Comparison of ENCODE assay signal across 8 mouse cellular contexts in the genomic region with DNA sequence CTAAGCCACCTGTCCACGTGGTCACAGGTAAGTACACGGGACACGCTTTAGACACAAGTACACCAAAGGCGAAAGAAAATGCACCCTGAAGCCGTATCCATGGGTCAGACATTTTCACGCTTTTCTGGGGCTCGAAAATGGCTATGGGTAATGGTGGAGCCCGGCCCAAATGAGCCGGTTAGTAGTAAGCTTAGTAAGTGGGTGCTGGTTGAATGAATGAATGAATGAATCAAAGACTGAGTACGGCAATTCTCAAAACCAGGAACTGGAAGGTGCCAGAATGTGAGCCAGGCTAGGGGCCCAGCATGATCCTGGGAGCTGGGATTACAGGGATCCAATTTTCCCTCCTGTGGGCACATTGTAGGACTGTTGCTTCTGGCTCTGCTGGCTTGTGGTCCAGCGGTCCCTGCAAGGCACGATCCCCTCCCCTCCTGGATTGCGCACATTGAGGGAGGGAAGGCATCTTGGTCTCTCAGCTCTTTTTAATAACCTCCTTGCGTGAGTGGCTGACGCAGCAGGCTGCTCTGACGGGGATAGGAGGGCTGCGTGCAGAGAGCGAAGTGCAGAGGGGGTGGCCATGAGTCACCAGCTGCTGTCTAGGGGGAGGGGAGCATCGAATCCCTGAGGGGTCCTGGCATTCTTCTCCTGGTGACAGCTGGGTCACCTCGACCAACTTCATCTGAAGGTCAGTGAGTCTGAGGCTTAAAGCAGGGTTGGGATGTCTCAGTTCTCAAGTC. TPM values are rescaled to one million over a fixed set of nuclear protein-coding genes. Genes with fewer than 3 reads are reported as not detected.
DNase-seq lines count a peak whose midpoint lies in the region; ATAC-seq lines count a peak whose summit lies in the region.

A gene (plus strand): TSS at position 594 of the 737 bp plus-strand sequence.

- peak within 1 kb of the TSS; percentile 84 for H3K4me3 ChIP-seq in limb, embryonic 13.5 days
- H3K4me3 ChIP-seq in neural tube, embryonic 12.5 days, result peak within 1 kb of the TSS; percentile 36

- no peaks in the 10 kb centered on the region for H3K27me3 ChIP-seq in limb, embryonic 13.5 days
- H3K27me3 ChIP-seq in neural tube, embryonic 12.5 days (replicated peaks), result 0 out of 2 replicates have a peak, but pooled peaks cover 7% of the 10 kb centered on the region

- no peak for ATAC-seq in limb, embryonic 13.5 days (ENCODE audit: low FRiP score, low read depth)
- ATAC-seq in neural tube, embryonic 12.5 days (ENCODE audit: low FRiP score, low read depth), result 0 out of 2 replicates have a peak, but pooled peaks have one; percentile 3

- H3K27ac ChIP-seq in limb, embryonic 13.5 days, result peak within 1 kb of the TSS; percentile 79; the same call in 1 of the 2 replicates
- peak within 1 kb of the TSS; percentile 67 for H3K27ac ChIP-seq in neural tube, embryonic 12.5 days

- H3K4me1 ChIP-seq in limb, embryonic 13.5 days, result peaks cover 73% of the 10 kb centered on the region
- H3K4me1 ChIP-seq in neural tube, embryonic 12.5 days, result peaks cover 60% of the 10 kb centered on the region

- H3K9me3 ChIP-seq in limb, embryonic 13.5 days, result no peaks in the 10 kb centered on the region
- no peaks in the 10 kb centered on the region for H3K9me3 ChIP-seq in neural tube, embryonic 12.5 days

- peak within 1 kb of the TSS; percentile 63 for H3K9ac ChIP-seq in limb, embryonic 13.5 days
- peak within 1 kb of the TSS; percentile 64 for H3K9ac ChIP-seq in neural tube, embryonic 12.5 days

- WGBS in limb, embryonic 13.5 days, result 16% methylated on average over 20 of the region's 20 CpGs
- WGBS in neural tube, embryonic 12.5 days, result 16% methylated on average over 20 of the region's 20 CpGs

- H3K4me2 ChIP-seq in limb, embryonic 13.5 days (replicated peaks), result peak within 1 kb of the TSS; percentile 92
- peak within 1 kb of the TSS; percentile 80 for H3K4me2 ChIP-seq in neural tube, embryonic 12.5 days (replicated peaks)

- peaks cover 13% of the 10 kb centered on the region for H3K36me3 ChIP-seq in limb, embryonic 13.5 days
- peaks cover 15% of the 10 kb centered on the region for H3K36me3 ChIP-seq in neural tube, embryonic 12.5 days

- DNase-seq in urinary bladder, adult 2 months (ENCODE audit: low spot score), result no peak
- DNase-seq in urinary bladder, postnatal 10 days (ENCODE audit: low spot score), result no peak
- DNase-seq in embryo, embryonic 10.5 days (ENCODE audit: low spot score), result peak; percentile 61
- peak; percentile 97 for DNase-seq in heart, adult 11 months
- DNase-seq in kidney, adult 11 months, result peak; percentile 63
- no peak for DNase-seq in urinary bladder, postnatal 25 days (ENCODE audit: low spot score)

RNA-seq across cellular contexts. Expression of the gene that starts here (rescaled TPM):
- polyA plus RNA-seq in urinary bladder, adult 2 months (2012; rRNA removed), result 249 and 276 TPM in 2 replicates
- polyA plus RNA-seq in limb, embryonic 13.5 days (2015; fragmentation: Nextera tagmentation; extraction: Ambion mirVana), result 149 and 194 TPM in 2 replicates
- polyA plus RNA-seq in neural tube, embryonic 12.5 days (2016; fragmentation: Nextera tagmentation; extraction: Ambion mirVana), result 262 and 273 TPM in 2 replicates

Comparison
In these comparisons a context has a peak if more than half of its experiments do, and no peak if none do; other contexts are left out.
1. DNase-seq: peak in embryo, embryonic 10.5 days (single experiment), heart, adult 11 months (single experiment) and kidney, adult 11 months (single experiment); none in urinary bladder, adult 2 months (single experiment), urinary bladder, postnatal 10 days (single experiment) and urinary bladder, postnatal 25 days (single experiment).